Mouse (Mus musculus): ENCODE data around the gene Ubtd1. TPM values are rescaled to one million over a fixed set of nuclear protein-coding genes. Genes with fewer than 3 reads are reported as not detected.

Gene Ubtd1
- polyA plus RNA-seq, 1 experiment from 2014 or later = 21.3 TPM

DNA sequence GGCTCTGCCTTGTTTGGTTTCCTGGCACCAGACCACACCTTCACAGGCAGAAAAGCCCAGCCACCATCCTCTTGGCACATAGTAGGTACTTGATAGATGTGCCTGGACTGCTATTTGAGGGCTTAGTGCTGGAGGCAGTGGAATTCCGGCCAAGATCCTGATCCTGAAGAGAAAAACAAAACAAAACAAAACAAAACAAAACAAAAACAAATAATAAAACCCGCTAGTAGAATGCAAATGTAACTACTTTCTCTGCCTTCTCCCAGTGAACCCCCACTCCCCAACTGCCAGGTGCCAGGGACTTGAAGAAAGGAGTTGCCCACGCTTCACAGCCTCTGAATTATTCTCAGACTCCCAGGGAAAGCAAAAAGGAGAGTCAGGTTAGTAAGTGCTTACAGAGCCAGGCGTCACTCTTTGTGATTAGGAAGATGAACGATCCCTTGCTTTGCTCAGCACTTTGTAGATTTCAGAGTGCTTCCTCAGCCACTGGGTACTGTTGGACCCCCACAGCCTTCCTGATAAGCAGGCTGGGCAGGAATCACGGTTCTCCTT lies 10.4 kb downstream of the Ubtd1 start:
- H3K4me3 ChIP-seq (ENCODE audit: low read depth, low read length) = no peak overlapping the region
- DNase-seq (ENCODE audit: low spot score) (no peak), ATAC-seq (no peak)
- peaks cover 10% of the 10 kb centered on the region for H3K4me1 ChIP-seq (ENCODE audit: insufficient read depth, low read depth, low read length)
- no peak overlapping the region for H3K9ac ChIP-seq (replicated peaks; ENCODE audit: low read depth)
- H3K9me3 ChIP-seq (ENCODE audit: low read length) = no peaks in the 10 kb centered on the region
- no peak for TF ChIP-seq CTCF (IDR thresholded peaks at IDR 0.05)
- peak overlapping the region; percentile 12; the same call in 1 of the 2 replicates for H3K27ac ChIP-seq (ENCODE audit: low read length)
- H3K36me3 ChIP-seq (ENCODE audit: insufficient read depth, low read length) = no peaks in the 10 kb centered on the region
- H3K27me3 ChIP-seq (replicated peaks; ENCODE audit: insufficient read depth, low read length) = no peaks in the 10 kb centered on the region
- 49% methylated on average over 6 of the region's 6 CpGs for WGBS
- H3K4me2 ChIP-seq (replicated peaks; ENCODE audit: low read depth, low read length) = no peak overlapping the region

DNA sequence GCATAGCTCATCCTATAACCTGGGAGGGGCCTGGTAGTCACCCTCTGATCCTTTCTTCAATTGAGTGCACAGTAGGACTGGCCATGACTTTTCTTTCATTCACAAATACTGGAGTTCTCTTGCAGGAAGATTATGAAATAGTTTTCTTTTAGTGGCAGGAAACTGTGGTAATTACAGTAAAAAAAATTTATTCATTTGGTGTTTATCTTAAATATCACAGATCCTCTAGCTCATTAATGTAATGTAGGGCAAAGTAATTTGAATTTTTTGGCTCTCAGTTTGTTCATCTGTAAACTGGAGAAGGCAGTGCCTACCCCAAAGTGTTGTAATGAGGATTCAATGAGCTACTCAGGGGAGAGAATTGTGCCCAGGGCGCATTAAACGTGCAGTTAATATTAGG lies 11.4 kb downstream of the Ubtd1 start:
- Histone ChIP-seq H3K4me1 (ENCODE audit: insufficient read depth, low read depth, low read length) (peaks cover 10% of the 10 kb centered on the region), H3K36me3 (ENCODE audit: insufficient read depth, low read length) (no peaks in the 10 kb centered on the region), H3K9ac (replicated peaks; ENCODE audit: low read depth) (no peak overlapping the region), H3K9me3 (ENCODE audit: low read length) (no peaks in the 10 kb centered on the region), H3K27ac (ENCODE audit: low read length) (no peak overlapping the region), H3K4me3 (ENCODE audit: low read depth, low read length) (no peak overlapping the region), H3K27me3 (replicated peaks; ENCODE audit: insufficient read depth, low read length) (no peaks in the 10 kb centered on the region), H3K4me2 (replicated peaks; ENCODE audit: low read depth, low read length) (no peak overlapping the region)
- no peak for TF ChIP-seq EP300 (IDR thresholded peaks at IDR 0.05)
- TF ChIP-seq CTCF (IDR thresholded peaks at IDR 0.05) = no peak
- no peak for DNase-seq (ENCODE audit: low spot score)
- peak; percentile 18; the same call in 1 of the 2 replicates for ATAC-seq
- 46% methylated on average over 2 of the region's 2 CpGs for WGBS

DNA sequence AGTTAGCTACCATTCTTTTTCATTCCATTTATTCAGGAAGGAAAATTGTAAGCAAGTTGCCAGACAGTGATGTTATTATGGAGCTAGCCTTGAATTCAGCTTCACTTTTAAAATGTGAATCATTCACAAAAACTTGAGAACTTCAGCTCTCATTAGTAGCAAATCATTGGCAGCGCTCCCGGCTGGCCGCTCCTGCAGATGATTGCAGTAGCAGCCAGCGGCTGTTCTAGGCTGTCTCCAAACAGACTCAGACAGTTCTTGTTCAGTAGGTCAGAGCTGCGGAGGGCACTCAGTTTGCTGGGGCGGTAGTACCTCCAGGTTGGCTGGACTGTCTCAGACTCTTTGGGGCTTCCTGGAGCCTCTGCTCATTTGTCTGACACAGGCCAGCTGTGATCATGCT lies 11.9 kb downstream of the Ubtd1 start:
- peaks cover 10% of the 10 kb centered on the region for H3K4me1 ChIP-seq (ENCODE audit: insufficient read depth, low read depth, low read length)
- peak; percentile 72 for ATAC-seq
- 0 out of 2 replicates have a peak overlapping the region, but pooled peaks have one; percentile 17 for H3K4me2 ChIP-seq (replicated peaks; ENCODE audit: low read depth, low read length)
- H3K36me3 ChIP-seq (ENCODE audit: insufficient read depth, low read length) = no peaks in the 10 kb centered on the region
- H3K4me3 ChIP-seq (ENCODE audit: low read depth, low read length) = no peak overlapping the region
- DNase-seq (ENCODE audit: low spot score) = peak; percentile 89
- no peaks in the 10 kb centered on the region for H3K27me3 ChIP-seq (replicated peaks; ENCODE audit: insufficient read depth, low read length)
- H3K9me3 ChIP-seq (ENCODE audit: low read length) = no peaks in the 10 kb centered on the region
- WGBS = 31% methylated on average over 6 of the region's 6 CpGs
- peak overlapping the region; percentile 65 for H3K27ac ChIP-seq (ENCODE audit: low read length)
- no peak overlapping the region for H3K9ac ChIP-seq (replicated peaks; ENCODE audit: low read depth)
- TF ChIP-seq EP300 (IDR thresholded peaks at IDR 0.05) (no peak), CTCF (IDR thresholded peaks at IDR 0.05) (no peak)

DNA sequence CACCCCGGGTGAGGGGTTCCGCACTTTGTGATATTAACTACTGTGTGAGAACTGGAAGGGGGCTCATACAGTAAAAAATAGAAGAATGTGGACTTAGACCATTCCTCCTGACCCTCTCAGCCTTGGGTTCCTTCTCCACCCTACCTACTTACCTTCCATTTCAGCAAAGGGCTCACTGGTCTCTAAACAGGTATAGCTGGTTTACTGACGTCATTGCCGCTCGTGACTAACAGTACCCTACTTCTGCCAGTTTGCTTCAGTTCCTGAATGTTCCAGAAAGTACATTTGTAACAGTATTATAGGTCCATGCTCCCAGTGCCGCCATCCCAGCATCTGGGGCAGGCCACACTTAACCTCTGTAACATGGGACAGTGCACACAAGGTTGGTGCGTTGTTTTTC lies 12.5 kb downstream of the Ubtd1 start:
- Histone ChIP-seq H3K36me3 (ENCODE audit: insufficient read depth, low read length) (no peaks in the 10 kb centered on the region), H3K4me3 (ENCODE audit: low read depth, low read length) (no peak overlapping the region), H3K27me3 (replicated peaks; ENCODE audit: insufficient read depth, low read length) (no peaks in the 10 kb centered on the region), H3K27ac (ENCODE audit: low read length) (peak overlapping the region; percentile 65), H3K4me2 (replicated peaks; ENCODE audit: low read depth, low read length) (0 out of 2 replicates have a peak overlapping the region, but pooled peaks have one; percentile 17), H3K9me3 (ENCODE audit: low read length) (no peaks in the 10 kb centered on the region), H3K9ac (replicated peaks; ENCODE audit: low read depth) (no peak overlapping the region), H3K4me1 (ENCODE audit: insufficient read depth, low read depth, low read length) (peaks cover 10% of the 10 kb centered on the region)
- peak; percentile 70 for DNase-seq (ENCODE audit: low spot score)
- peak; percentile 72 for ATAC-seq
- TF ChIP-seq EP300 (IDR thresholded peaks at IDR 0.05) (peak; percentile 63), CTCF (IDR thresholded peaks at IDR 0.05) (no peak)
- WGBS = 75% methylated on average over 7 of the region's 7 CpGs

DNA sequence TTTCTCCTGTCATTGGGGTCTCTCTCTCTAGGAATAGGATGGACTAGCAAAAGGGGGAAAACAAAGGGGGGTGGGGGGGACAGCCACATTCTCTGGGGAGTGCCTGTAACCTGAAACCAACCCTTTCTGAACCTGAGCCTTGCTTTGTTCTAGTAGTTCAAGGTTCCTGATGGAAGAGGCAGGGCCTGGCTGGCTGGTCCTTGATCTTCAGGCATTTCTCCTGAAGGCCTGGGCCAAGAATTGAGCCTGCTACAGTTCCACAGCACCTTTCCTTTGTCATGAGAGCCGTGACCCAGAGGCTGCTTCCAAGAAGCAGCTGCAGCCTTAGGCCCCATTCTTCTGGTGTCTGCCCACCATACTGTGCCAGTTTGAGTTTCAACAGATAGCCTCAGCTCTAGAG lies 13.9 kb downstream of the Ubtd1 start:
- DNase-seq (ENCODE audit: low spot score) (no peak), ATAC-seq (no peak)
- Histone ChIP-seq H3K9ac (replicated peaks; ENCODE audit: low read depth) (no peak overlapping the region), H3K27me3 (replicated peaks; ENCODE audit: insufficient read depth, low read length) (no peaks in the 10 kb centered on the region), H3K27ac (ENCODE audit: low read length) (no peak overlapping the region), H3K9me3 (ENCODE audit: low read length) (no peaks in the 10 kb centered on the region), H3K36me3 (ENCODE audit: insufficient read depth, low read length) (no peaks in the 10 kb centered on the region), H3K4me2 (replicated peaks; ENCODE audit: low read depth, low read length) (no peak overlapping the region), H3K4me1 (ENCODE audit: insufficient read depth, low read depth, low read length) (peaks cover 10% of the 10 kb centered on the region), H3K4me3 (ENCODE audit: low read depth, low read length) (no peak overlapping the region)
- no peak for TF ChIP-seq CTCF (IDR thresholded peaks at IDR 0.05)
- WGBS = 29% methylated on average over 1 of the region's 1 CpGs

DNA sequence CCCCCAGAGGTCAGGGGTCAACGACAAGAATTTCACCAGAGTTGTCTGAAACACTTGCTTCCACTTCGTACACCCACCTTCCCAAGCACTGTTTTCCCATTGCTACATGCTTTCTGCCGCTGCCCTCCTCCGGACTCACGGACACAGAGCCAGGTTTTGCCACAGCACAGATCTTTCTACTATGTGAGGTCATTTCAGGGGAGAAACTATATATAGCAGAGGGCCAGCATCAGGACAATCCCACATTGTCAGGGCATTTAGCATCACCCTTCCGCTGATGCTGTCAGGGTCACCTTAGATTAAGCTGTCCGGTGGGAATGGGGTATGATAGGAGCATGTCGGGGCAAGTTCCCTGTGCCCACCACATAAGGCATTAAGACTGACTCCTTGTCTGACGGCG lies 15.5 kb downstream of the Ubtd1 start:
- no peak for DNase-seq (ENCODE audit: low spot score)
- no peak overlapping the region for H3K4me3 ChIP-seq (ENCODE audit: low read depth, low read length)
- H3K27ac ChIP-seq (ENCODE audit: low read length) = no peak overlapping the region
- no peaks in the 10 kb centered on the region for H3K36me3 ChIP-seq (ENCODE audit: insufficient read depth, low read length)
- no peak overlapping the region for H3K4me2 ChIP-seq (replicated peaks; ENCODE audit: low read depth, low read length)
- H3K27me3 ChIP-seq (replicated peaks; ENCODE audit: insufficient read depth, low read length) = no peaks in the 10 kb centered on the region
- H3K9me3 ChIP-seq (ENCODE audit: low read length) = no peaks in the 10 kb centered on the region
- no peak for ATAC-seq
- TF ChIP-seq EP300 (IDR thresholded peaks at IDR 0.05) (no peak), CTCF (IDR thresholded peaks at IDR 0.05) (no peak)
- 73% methylated on average over 10 of the region's 10 CpGs for WGBS
- no peak overlapping the region for H3K9ac ChIP-seq (replicated peaks; ENCODE audit: low read depth)
- H3K4me1 ChIP-seq (ENCODE audit: insufficient read depth, low read depth, low read length) = peaks cover 18% of the 10 kb centered on the region
